Mouse (Mus musculus): ENCODE data around the gene Vcan.

Vcan gene

DNA sequence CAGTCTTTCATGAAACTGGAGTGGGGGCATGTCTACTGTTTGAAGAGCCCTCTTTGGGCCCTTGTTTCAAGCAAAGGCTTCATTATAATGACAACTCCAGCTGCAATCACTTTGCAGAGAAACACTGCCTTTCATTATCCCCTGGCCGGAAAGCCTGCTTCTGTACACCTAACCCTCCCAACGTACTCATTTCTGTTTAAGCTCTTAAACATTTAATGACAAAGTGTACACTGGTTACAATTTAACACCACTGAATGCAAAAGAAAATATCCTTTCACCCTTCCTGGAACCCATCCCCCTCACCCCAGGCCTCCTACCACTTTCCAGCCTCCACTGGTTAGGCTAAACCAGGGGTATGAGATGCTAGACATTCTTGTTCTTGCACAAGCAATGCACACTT, 15.8 kb downstream of the Vcan start:
- peak; percentile 70 for DNase-seq (ENCODE audit: low read depth, low spot score)

DNA sequence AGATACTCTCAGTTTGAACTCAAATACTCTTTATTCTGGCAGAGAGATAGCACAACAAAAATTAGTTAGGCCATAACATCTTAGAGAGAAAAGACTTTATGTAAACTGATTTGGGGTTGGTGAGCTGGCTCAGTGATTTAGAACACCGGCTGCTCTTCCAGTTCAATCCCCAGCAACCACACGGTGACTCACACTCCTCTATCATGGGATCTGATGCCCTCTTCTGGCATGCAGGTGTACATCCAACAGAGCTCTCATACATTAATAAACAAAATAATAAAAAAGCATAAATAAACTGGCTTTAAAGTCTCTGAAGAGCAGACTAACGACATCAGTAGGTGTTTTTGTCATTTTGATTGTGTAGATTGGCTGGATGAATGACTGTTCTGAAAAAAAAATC, 21.8 kb downstream of the Vcan start:
- no peak for DNase-seq (ENCODE audit: low read depth, low spot score)

DNA sequence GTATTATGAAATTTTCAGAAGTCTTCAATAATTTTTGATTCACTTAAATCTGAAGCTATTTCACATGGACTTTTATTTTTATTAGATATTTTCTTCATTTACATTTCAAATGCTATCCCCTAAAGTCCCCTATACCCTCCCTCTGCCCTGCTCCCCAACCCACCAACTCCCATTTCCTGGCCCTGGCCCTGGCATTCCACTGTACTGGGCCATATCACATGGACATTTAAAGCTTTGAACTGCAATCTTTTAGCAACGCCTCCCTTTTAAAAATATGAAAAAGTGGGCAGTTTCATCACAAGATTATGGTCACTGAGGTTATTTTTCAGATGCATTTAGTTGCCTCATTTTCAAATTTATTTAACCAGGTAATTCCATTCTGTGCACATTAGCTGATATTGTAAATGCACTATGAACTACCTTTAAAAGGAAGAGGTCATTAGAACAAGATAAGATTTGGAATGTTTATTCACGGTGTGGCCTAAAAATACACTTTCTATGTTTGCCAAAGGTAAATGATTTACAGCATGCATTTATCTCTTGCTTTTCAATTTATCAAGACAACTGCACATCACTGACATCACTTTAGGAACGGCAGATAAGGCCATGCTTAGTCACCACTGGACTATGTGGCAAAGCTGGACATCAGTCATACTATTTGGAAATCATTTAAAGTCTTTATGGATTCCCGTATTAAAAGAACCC, 32.7 kb downstream of the Vcan start:
- DNase-seq (ENCODE audit: low read depth, low spot score) = no peak

DNA sequence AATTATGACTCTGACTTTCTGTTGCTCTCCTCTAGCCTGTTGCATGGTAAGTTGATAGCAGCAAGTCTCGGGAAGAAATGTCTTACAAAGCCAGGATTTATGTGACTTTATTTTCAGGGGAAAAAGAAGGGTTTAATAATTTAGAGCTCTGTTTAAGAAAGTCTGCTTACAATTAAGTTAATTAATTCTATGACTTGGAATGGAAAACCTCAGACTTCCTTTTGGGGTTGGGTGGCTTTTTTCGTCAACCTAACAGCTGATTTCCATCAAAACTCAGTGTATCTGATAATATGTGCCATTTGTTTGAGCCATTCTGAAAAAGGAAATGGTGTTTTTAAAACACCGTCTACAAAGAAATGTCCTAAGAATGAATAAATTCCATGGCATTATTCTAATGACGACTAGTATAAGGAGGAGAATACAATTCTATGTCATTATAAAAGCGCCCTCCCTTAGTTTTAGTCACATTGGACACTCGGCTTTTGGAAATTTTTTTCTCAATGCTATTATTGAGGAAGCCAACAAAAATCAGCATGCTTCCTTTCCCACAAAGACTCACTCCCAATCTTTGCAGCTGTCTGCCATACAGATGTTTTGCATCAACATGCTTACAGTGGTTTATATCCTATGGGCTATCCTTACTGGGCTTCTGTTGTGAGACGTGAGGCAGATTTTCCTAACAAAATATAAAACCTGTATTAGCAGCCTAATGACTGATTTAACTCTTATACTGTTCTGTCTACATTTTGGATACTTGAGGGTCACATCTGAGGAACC, 34.0 kb downstream of the Vcan start:
- DNase-seq (ENCODE audit: low read depth, low spot score) = peak; percentile 37

DNA sequence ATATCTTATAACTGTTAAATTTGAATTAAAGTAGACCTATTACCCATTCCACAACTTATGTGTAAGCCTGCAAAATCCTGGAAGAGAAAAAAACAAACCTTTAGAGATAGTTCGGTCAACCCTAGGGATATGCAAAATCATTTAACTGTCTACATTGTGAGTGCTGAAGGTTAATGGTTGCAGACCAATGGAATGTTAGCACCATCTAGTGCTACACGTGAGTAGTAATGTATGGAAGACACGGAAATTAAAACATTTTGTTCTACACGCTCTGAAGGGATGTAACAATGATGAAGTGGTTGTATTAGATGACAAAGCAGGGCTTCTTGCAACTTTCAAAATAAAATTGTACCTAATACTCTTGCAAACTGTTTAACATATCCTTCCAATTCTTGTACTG, 39.9 kb downstream of the Vcan start:
- DNase-seq (ENCODE audit: low read depth, low spot score) = no peak

DNA sequence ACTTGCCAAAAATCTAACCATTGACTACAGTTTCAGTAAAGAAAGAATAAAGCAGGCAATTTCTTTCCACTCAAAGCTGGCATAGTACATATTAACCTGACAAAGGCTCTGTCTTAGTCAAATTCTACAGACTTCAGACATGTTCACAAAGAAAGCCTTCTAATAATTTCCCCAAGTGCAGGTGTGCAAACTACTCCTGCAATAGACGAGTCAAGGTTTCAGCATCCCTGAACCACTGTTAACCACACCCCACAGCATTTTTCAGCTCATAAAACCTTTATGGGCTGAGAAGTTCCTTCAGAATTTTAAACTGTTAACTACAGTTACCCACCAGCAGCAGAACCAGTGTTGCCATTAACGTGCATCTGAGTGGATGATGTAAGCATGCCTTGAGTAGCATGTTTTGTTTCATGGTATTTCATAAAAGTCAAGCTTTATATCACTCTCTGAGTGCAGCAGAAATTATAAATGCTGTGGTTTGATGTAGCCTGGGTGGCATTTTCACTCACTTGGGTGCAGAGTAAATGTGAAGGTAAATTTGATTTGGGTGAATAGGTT, 42.2 kb downstream of the Vcan start:
- DNase-seq (ENCODE audit: low read depth, low spot score) = peak; percentile 23

DNA sequence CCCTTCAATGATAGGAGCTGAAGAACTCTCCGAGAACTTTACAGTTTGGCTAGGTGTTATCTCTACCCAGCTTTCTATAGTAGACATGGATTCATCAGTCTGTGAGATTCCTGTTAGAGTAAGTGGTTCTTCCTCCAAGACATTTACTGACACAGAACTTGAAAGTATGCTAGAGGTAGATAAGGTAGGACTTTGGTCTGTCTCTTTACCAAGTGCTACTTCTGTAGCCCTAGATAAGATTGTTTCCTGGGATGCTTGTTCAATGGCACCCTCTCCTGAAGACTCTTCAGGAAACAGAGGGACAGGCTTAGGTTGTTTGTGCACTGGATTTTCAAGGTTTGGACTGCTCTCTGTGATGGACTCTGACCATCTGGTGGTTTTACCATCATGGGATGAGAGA, 49.7 kb downstream of the Vcan start:
- no peak for DNase-seq (ENCODE audit: low read depth, low spot score)

DNA sequence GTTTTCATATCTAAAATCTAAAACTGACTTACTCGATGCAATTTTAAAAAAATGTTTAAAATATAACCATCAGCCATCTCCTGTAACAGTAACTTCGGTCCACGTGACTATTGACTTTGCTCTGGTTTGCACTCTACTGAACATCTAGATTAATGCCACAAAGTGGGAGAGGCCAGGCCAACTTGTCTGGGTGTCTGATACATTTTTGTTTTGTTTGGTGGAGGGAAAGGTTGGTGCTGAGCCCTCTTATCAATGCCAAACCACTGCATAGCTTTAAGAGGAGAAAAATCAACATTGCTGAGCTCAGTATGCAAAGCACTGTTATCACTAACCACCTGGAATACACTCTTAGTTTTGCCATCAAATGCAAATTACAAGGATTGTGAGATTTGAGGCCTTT, 58.8 kb downstream of the Vcan start:
- DNase-seq (ENCODE audit: low read depth, low spot score) = no peak

DNA sequence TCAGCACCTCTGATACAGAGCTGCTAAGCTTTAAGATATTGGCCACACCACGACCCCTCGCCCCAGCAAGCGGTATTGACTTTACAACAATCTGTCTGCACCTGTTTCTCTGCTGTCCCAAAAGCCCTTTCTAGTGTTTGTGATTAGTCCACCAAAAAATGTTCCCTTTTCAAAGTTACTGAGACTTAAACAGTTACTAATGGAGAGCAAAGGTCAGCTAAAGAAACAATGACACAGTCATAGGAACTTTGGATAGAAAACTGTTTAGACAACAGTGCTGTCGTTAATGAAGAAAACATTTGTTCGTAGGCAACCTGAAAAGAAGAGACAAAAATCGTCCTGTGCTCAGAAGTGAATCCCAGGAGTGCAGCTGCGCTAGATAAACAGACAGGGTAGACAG, 60.1 kb downstream of the Vcan start:
- no peak for DNase-seq (ENCODE audit: low read depth, low spot score)

DNA sequence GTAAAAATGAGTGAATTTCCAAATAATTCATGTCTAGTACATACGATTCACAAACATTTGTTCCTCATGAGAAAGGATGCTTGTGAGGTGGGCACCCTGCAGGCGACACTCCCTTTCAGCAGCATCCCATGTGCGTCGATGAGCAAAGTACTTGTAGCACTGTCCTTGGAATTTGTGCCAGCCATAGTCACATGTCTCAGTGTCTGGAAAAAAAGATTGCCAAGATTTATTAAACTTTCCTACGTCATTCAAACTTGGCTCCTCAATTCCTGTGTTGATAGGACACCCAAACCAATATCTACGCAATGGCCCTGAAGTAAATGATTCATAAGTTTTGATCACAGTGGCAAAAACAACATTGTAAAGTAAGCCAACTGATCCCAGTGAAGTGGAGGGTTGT, 62.6 kb downstream of the Vcan start:
- no peak for DNase-seq (ENCODE audit: low read depth, low spot score)

DNA sequence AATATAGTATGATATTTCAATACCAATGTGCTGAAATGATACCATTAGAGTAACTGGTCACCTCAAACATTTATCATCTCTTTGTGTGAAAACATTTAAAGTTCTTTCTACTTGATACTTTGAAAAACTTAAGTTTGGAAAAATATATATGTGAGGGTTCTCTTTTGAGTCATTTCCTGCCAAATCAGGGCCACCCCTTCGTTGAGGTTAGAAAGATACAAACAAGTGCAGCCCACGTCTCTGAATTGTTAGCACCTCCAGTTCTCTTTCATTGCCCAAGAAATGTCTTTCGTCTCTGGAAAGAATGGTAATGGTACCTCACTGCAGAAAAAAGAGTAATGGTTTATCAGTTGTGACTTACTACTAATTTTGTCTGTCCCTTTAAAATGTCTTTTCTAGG, 71.8 kb downstream of the Vcan start:
- no peak for DNase-seq (ENCODE audit: low read depth, low spot score)

DNA sequence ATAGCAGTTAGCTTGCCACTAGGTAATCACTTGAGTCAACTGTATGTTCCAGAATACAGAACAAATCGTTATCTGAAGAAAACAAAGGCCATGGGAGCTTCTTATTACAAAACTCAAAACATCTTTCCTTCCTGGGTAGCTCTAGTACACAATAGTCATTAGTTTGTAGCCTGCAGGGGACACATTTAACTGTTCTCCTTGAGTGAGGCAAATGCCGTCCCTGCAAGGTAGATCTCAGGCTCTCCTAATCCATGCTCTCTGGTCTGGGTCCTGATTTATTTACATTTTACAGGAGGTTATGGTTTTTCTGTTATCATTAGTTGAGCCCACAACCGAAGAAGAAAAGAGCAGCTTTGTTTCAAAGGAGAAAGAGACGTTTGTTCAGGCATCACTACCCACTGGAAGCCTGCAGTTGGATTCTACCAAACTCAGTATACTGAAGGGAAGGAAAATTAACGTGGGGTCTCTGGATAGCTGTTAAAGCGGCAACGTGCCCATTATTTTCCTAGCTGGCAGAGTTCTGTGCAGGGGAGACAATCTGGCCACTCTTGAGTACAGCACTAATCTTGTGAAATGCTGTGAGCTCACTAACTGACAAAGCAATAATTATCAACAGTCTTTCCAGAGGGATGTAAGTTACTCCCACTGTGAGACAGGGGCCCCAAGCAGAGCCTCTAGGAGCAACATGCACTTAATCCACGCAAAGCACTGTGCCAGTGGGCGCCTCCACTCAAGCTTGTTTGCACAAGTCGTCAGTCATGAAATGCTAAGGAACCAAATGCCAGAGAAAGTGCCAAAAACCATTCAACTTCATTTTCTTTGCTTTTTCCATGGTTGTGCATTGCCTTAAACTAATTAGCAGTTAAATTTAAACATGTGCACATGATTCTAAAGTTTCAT, 73.1 kb downstream of the Vcan start:
- no peak for DNase-seq (ENCODE audit: low read depth, low spot score)

DNA sequence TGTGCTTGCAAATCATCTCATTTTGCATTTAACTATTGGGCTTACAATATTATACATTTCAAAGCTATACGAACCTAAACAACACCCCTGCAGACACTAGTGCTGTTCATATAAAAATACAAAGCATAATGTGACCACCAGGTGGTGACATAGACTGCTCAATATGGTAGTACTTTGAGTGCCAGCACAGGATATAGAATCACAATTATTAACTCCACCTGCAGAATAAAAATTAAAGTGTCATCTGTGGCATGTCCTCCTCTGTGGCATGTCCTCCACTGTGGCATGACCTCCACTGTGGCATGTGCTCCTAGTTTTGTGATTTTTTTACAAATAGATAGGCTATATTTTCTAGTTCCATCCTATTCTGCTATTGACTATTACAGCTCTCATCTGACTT, 74.2 kb downstream of the Vcan start:
- DNase-seq (ENCODE audit: low read depth, low spot score) = peak; percentile 43

DNA sequence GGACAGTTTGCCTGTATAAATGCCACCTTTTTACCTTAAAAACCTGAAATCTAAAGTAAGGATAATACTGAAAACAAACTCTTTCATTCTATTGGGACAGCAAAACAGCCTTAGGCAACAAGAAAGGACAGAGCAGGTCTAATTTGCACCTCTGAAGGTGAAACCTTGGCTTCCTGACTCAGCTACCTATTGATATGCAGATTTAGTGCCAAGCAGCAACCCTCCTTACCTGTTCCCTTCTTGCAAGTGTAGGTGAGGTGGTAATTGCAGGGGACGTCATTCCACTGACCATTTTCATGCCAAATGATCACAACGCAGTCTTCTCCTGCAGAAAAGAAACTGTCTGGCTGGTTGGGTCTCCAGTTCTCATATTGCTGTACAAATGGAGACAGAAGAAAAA, 80.6 kb downstream of the Vcan start:
- DNase-seq (ENCODE audit: low read depth, low spot score) = no peak

DNA sequence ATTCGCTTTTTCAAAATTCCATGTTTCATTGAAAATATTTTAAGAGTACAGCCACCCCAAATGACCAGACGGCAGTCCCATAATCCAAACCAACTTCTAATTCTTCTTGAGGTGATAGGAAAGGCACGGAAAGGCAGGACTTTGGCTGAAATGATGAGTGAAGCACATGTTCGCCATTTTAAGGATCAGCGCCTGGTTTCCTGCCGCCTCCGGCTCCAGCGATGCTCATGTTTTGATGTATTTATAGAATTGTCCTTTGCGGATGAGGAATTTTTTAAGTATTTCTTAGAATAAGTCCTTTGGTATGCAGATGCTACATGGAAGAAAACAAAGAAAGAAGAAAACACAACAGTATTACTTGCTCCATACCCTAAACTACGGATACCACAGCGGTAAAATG, 85.3 kb downstream of the Vcan start:
- DNase-seq (ENCODE audit: low read depth, low spot score) = no peak

DNA sequence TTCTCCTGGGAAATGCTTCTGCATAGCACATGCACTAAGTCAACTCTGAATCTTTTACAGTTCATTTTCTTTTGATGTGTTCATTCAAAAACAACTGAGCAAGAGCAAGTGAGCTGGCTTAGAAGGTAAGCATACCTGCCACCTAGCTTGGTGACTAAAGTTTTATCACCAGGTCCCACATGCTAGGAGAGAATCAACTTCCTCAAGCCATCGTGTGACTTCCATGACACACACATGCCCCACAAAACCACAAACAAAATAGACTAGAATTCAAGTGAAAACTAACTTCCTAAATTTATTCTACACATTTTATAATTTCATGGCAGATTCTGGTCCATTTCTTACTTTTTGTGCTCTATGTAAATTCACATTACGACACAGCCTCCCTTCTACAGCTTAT, 89.0 kb downstream of the Vcan start:
- no peak for DNase-seq (ENCODE audit: low read depth, low spot score)

DNA sequence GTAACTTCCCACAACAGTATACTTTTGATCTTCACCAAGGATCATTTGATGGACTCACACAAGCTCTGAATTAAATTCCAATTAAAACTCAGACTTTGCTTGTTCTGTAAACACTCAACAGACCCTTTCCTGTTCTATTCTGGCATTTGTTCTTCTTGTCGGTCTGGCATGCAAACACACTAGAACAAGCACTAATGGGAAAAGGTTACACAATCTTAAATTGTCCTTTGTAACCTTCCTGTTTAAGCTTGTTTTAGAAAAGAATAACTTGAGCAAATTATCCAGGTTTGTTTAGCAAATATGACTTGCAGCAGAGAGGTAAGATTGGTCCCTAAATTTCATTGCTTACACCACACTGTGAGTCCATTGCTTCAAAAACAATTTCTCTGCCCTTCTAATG, 89.5 kb downstream of the Vcan start:
- DNase-seq (ENCODE audit: low read depth, low spot score) = no peak

DNA sequence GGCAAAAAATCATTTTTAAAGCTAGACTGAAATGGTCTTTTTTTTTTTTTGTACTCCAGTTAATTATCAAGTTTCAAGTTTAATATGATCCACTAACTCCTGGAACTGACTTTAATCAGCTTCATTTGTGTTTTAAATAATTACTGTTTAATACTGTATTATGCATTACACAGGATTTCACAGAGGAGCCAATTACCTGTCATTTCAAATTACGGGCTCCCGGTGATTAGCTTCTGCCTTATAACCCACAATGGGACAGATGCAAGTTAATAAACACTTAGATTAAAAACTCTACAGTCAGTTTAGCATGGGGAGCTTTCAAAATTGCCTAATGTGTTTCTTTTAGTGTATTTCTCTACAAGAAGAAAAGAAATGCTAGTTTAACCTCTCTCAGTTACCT, 96.7 kb downstream of the Vcan start:
- no peak for DNase-seq (ENCODE audit: low read depth, low spot score)

DNA sequence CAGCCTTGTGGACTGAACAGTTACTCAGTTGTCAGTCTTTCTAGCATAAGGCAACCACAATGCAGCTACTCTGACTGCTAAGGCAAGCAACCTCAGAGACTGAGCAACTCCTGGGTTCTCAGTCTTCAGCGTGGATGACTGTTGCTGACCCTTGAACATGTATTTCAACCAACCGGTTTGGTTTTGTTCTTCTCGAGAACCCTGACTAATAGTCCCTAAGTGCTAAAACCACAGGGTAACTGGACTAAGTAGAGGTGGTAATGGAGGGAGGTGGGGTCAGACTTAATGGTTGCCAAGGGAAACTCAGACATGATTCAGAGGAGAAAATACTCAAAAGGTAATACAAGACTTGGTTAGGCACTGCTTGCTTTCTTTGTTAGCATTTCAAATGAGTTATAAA, 105.3 kb downstream of the Vcan start:
- DNase-seq (ENCODE audit: low read depth, low spot score) = no peak

DNA sequence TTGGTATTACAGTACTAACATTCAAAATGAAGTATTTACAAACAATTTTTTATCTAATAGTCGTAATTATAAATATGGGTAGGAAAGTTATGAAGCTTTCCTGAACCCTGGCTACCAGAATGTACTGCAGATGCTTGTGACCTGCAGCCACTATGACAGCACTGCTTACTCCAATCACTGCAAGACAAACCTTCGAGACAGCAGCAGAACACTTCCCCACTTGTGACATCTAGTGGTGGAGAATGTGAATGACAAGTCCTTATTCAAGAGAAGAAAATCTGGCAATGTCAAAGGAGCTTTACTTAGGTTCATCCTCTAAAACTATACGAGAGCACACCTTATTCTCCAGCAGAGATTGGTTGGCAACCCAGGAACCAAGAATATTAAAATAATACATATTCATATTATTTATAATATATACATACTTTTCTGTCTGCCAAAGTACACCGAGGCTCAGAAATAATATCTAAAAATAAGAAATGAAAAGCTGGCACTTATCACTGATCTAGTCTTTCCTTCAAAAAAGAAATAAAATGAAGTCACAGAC, 108.1 kb downstream of the Vcan start:
- DNase-seq (ENCODE audit: low read depth, low spot score) = peak; percentile 72

DNA sequence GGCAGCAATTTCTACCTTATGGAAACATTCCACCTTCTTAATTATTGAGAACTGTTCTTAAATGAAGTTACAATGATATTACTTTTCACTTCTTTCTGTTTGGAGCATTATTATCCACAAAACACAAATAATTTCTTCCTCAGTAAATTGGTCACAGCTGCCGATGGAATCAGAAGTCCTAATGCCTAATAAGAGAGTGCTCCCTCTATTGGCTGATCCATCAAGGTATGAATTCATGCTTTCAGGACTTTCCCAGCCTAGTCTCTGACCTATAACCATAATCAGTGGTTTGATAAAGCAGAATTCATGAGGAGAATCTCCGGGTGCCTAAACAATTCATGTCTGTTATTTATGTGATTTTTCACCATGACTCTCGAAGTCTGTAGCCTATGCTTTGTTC, 123.2 kb downstream of the Vcan start:
- DNase-seq (ENCODE audit: low read depth, low spot score) = no peak

DNA sequence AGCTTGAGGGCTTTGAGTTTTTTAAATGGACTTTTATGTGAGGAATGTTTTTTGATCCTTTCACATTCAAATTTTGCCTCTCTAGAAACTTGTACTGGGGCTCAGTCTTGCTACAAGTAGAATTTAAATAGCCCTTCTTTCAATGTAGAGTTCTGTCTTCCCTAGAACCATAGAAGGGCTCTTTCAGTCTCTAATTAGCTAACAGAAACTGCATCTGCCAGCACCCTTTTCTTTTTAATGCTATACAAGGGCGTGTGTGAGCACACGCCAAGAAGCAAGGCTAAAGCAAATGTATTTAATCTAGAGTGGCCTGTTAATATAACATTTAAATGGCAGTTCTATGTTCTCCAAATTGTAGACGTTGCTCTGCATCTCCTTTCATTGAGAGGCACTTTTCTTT, 134.9 kb downstream of the Vcan start:
- DNase-seq (ENCODE audit: low read depth, low spot score) = no peak

Data from forelimb bud, embryonic 11.5 days (tissue).